Mouse (Mus musculus) forebrain, postnatal 0 days (tissue): ENCODE measurements at regions not wholly inside any gene's neighbourhood (a gene's known extent, or its start where the extent isn't known, plus 50 kb on each side); places are given as distances from the start of the nearest gene placed in this dataset.

Source experiments
- ATAC-seq: fragments of 200-750 bp; cut with Nextera tagmentation; 2 replicates; pipeline ENCODE4 v1.8.0; 2017; ENCODE audit warnings: mild to moderate bottlenecking, moderate library complexity
- DNase-seq: peaks from one replicate; pipeline ENCODE4 v3.0.0-alpha.2; 2015
- H3K27ac ChIP-seq: fragments of 300-500 bp; sonication (generic); 2 replicates; pipeline ENCODE4 v1.5.1; 2014; ENCODE audit warnings: low read depth, mild to moderate bottlenecking, antibody characterized with exemption, low read length, moderate library complexity, mixed read lengths
- H3K27me3 ChIP-seq: fragments of 300-500 bp; sonication (generic); 2 replicates; pipeline ENCODE4 v1.6.1; 2014; ENCODE audit warnings: mild to moderate bottlenecking, low read length, mixed read lengths; ENCODE audit not compliant: insufficient read depth
- H3K36me3 ChIP-seq: fragments of 300-500 bp; sonication (generic); 2 replicates; pipeline ENCODE4 v1.6.1; 2014; ENCODE audit warnings: mild to moderate bottlenecking, moderate library complexity; ENCODE audit not compliant: insufficient read depth
- H3K4me1 ChIP-seq: fragments of 300-500 bp; sonication (generic); 2 replicates; pipeline ENCODE4 v1.6.1; 2014; ENCODE audit warnings: antibody characterized with exemption; ENCODE audit not compliant: insufficient read depth
- H3K4me2 ChIP-seq: fragments of 300-500 bp; sonication (generic); 2 replicates; pipeline ENCODE4 v1.6.1; 2014; ENCODE audit warnings: low read depth, mild to moderate bottlenecking, moderate library complexity
- H3K4me3 ChIP-seq: fragments of 300-500 bp; sonication (generic); 2 replicates; pipeline ENCODE4 v1.5.1; 2014; ENCODE audit warnings: low read depth, low read length, mixed read lengths
- H3K9ac ChIP-seq: fragments of 300-500 bp; sonication (generic); 2 replicates; pipeline ENCODE4 v1.6.1; 2014; ENCODE audit warnings: mild to moderate bottlenecking
- H3K9me3 ChIP-seq: fragments of 300-500 bp; sonication (generic); 2 replicates; pipeline ENCODE4 v1.6.1; 2016; ENCODE audit warnings: low read length
- CTCF ChIP-seq: sonication (generic); IDR thresholded peaks from 2 replicates; pipeline ENCODE4 v1.5.1; 2016; ENCODE audit warnings: antibody characterized with exemption, control low read depth, low read depth
- WGBS: fragments of 180-500 bp; shearing (Covaris S2); extraction: QIAGEN DNeasy Blood & Tissue Kit; methylation state at CpG from one replicate; pipeline ENCODE4 v1.1.7; 2014; 5-methylcytosine and 5-hydroxymethylcytosine counted together

DNA sequence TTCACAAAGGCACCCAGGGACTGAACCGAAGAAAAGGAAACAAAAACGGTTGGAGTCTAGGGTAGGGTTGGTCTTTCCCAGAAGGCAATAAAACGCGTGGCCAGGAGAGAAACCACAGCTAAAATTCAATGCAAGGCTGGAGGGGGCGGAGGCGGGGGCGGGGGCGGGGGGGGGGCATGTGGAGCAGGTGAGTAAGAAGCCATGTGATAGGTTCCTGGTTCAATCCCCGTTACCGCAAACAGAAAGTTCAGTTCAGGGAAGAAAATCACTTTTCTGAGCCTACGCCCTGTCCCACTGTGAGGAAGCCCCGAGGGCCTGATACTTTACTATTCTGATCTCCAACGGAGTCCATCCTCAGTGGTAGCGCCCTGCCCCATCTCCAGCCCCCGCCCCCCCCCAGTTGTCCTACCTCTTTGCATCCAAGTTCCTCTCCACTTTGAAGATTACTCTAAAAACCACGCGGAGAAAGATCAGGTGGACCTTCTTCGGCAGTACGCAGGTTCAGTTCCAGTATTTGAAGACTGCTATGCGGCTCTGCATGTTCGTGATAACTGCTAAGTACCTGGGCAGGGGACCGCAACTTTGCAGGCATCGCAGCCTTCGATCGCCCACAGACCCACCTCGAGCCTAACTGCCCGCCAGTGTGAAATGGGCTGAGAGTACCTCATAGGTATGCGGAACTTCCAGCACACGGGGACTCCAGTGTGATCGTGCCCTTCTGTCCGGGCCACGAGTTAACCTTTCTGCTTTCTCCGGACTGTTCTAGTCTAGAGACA lies 577.7 kb upstream of the Gm10131 start:
- H3K4me1 ChIP-seq, result 0 out of 2 replicates have a peak, but pooled peaks cover 7% of the 10 kb centered on the region
- WGBS, result 17% methylated on average over 29 of the region's 33 CpGs
- ATAC-seq (peak; percentile 54; the same call in 1 of the 2 replicates), DNase-seq (no peak)
- H3K4me2 ChIP-seq, result peak overlapping the region; percentile 27
- H3K9me3 ChIP-seq, result no peaks in the 10 kb centered on the region
- no peaks in the 10 kb centered on the region for H3K36me3 ChIP-seq
- no peak overlapping the region for H3K27ac ChIP-seq
- H3K27me3 ChIP-seq, result no peaks in the 10 kb centered on the region
- no peak for TF ChIP-seq CTCF
- H3K9ac ChIP-seq, result no peak overlapping the region
- no peak overlapping the region for H3K4me3 ChIP-seq

DNA sequence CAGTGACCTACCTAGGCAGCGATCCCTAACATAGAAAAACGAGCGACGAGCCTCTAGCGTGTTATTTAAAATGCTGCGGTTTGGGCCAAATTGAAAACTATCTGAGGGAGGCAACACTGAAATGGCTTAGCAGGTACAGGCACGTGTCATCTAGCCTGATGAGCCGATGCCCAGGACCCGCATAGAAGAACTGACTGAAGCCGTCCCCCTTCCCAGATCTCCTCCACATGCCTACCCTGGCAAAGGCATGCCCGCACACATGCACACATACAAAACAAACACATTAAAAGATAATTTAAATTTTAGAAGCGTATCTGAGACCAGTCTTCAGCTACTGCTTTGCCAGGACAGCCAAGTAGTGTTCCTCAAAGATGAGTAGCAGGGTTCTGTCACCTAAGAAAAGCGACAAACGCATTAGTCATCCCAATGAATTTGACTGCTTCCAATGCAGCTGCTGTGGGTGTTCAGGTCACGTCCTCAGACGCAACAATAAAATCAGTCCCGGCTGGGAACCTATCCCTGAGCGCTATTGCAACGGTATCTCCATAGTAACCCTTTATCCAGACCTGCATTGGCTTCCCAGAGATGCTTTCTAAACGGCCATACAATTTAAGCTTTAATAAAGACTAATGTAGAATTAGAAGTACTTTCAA lies 577.0 kb upstream of the Gm10131 start:
- H3K9me3 ChIP-seq, result no peaks in the 10 kb centered on the region
- no peaks in the 10 kb centered on the region for H3K36me3 ChIP-seq
- ATAC-seq (peak; percentile 87), DNase-seq (peak; percentile 56)
- TF ChIP-seq CTCF, result no peak
- 45% methylated on average over 20 of the region's 20 CpGs for WGBS
- no peaks in the 10 kb centered on the region for H3K27me3 ChIP-seq
- no peak overlapping the region for H3K9ac ChIP-seq
- no peak overlapping the region for H3K27ac ChIP-seq
- peak overlapping the region; percentile 27 for H3K4me2 ChIP-seq
- no peak overlapping the region for H3K4me3 ChIP-seq
- H3K4me1 ChIP-seq, result 0 out of 2 replicates have a peak, but pooled peaks cover 7% of the 10 kb centered on the region

DNA sequence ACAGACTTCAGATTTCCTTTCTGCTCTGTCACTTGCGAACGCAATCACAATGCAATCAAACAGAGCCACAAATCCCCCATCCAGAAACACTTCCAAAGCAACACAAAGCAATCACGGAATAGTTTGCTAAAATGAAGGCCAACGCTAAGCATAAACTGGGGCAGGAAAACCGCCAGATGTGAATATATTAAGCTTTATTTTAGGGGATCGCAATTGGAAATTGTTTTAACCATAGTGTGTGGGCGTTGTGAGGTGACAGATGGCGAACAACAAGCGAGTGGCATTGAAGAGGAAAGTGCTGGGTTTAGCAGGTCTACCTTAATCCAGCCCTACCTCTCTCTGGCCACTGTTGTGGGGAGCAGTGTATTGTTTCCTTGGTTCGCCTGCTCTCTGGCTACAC lies 574.8 kb upstream of the Gm10131 start:
- H3K36me3 ChIP-seq, result no peaks in the 10 kb centered on the region
- no peak for TF ChIP-seq CTCF
- no peak overlapping the region for H3K4me2 ChIP-seq
- H3K27me3 ChIP-seq, result no peaks in the 10 kb centered on the region
- no peaks in the 10 kb centered on the region for H3K9me3 ChIP-seq
- no peak overlapping the region for H3K27ac ChIP-seq
- WGBS, result 55% methylated on average over 10 of the region's 10 CpGs
- no peak overlapping the region for H3K4me3 ChIP-seq
- no peak overlapping the region for H3K9ac ChIP-seq
- ATAC-seq (no peak), DNase-seq (no peak)
- H3K4me1 ChIP-seq, result 0 out of 2 replicates have a peak, but pooled peaks cover 7% of the 10 kb centered on the region

DNA sequence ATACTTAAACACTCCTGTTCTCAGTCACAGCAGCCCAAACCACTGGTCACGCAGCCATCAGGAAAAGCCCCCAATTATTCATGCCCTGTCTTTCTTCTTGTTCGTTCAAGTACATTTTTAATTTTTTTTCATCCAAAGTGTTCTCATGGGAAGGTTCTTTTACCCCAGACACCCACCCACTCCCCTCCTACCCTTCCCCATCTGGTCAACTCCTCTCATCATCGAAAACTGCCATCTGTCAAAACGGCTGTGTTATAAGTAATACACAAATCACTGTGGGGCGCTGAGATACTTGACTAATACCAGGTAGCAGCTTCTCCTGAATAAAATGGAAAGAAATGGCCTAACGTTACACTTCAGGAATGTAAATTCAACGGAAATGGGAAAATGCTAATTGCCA lies 573.1 kb upstream of the Gm10131 start:
- ATAC-seq (no peak), DNase-seq (no peak)
- H3K9me3 ChIP-seq, result no peaks in the 10 kb centered on the region
- no peak overlapping the region for H3K4me2 ChIP-seq
- H3K27ac ChIP-seq, result no peak overlapping the region
- no peaks in the 10 kb centered on the region for H3K27me3 ChIP-seq
- TF ChIP-seq CTCF, result no peak
- no peaks in the 10 kb centered on the region for H3K36me3 ChIP-seq
- H3K4me1 ChIP-seq, result peaks cover 13% of the 10 kb centered on the region
- WGBS, result 48% methylated on average over 7 of the region's 7 CpGs
- no peak overlapping the region for H3K9ac ChIP-seq
- no peak overlapping the region for H3K4me3 ChIP-seq

DNA sequence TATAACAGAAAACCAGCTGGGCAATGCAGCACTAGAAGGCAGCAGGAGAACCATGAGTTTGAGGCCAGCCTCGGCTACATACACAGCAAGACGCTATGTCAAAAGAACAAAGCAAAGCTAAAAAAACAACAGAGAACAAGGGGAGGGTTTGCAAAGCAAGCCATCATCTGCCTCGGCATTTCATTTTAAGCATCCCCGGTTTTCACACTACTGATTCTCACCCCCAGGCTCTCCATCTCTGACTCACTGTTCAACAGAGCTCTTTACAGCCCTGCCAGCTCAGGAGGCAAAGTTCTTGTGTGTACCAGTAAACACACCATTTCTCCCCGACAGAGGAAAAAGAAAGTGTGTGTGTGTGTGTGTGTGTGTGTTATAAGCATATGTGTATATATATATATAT lies 571.6 kb upstream of the Gm10131 start:
- H3K27me3 ChIP-seq, result no peaks in the 10 kb centered on the region; the same call in 1 of the 2 replicates
- no peak for DNase-seq
- H3K9ac ChIP-seq, result no peak overlapping the region
- no peak overlapping the region for H3K27ac ChIP-seq
- H3K4me2 ChIP-seq, result no peak overlapping the region
- H3K36me3 ChIP-seq, result no peaks in the 10 kb centered on the region
- peaks cover 14% of the 10 kb centered on the region for H3K4me1 ChIP-seq
- no peak for TF ChIP-seq CTCF
- H3K4me3 ChIP-seq, result no peak overlapping the region
- H3K9me3 ChIP-seq, result no peaks in the 10 kb centered on the region
- 76% methylated on average over 5 of the region's 5 CpGs for WGBS
- no peak for ATAC-seq

DNA sequence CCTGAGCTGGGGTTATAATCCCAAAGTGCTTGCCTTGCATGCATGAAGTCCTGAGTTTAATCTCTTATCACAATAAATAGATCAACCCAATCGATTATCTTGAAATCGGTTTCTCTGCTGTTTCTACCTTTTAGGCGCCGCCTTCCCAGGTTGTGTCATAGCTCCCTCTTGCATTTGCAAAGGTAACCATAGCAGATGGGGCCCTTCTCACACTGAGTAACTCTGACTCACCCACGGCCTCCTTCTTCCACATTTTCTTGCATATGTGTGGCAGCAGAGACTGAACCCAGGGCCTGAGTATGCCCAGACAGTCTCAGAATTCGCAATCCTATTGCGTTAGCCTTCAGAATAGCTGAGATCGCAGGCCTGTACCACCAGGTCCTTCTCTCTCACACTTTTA lies 570.7 kb upstream of the Gm10131 start:
- H3K4me2 ChIP-seq, result no peak overlapping the region
- peaks cover 14% of the 10 kb centered on the region for H3K4me1 ChIP-seq
- H3K9ac ChIP-seq, result no peak overlapping the region
- H3K27ac ChIP-seq, result no peak overlapping the region
- WGBS, result 93% methylated on average over 8 of the region's 8 CpGs
- no peaks in the 10 kb centered on the region; the same call in 1 of the 2 replicates for H3K27me3 ChIP-seq
- no peaks in the 10 kb centered on the region for H3K36me3 ChIP-seq
- no peak for ATAC-seq
- TF ChIP-seq CTCF, result no peak
- H3K4me3 ChIP-seq, result no peak overlapping the region
- DNase-seq, result no peak
- H3K9me3 ChIP-seq, result no peaks in the 10 kb centered on the region
